9 mouse cellular contexts compared by ENCODE assay signal in genomic region chr4:43383246-43384082, GRCm38 (mm10). TPM values are rescaled to one million over a fixed set of nuclear protein-coding genes. Genes with fewer than 3 reads are reported as not detected.
A peak's percentile ranks its signal among the peaks of the same experiment; 100 is the strongest.
DNase-seq lines count a peak whose midpoint lies in the region; ATAC-seq and TF ChIP-seq lines count a peak whose summit lies in the region.
"Had no signal": no experiment of that assay in that cellular context is flagged by ENCODE, and none has a peak within 500 bp of the region (broad histone marks: within the 10 kb centered on the region; RNA-seq: fewer than 3 reads in every experiment).

No protein-coding gene starts in this region.

- H3K27ac ChIP-seq in bone marrow macrophage, adult 2 months (ENCODE audit: insufficient read depth, low read depth, low read length) = peak overlapping the region; percentile 91
- no peak overlapping the region for H3K27ac ChIP-seq in limb, embryonic 15.5 days

- H3K27me3 ChIP-seq in C2C12 (ENCODE audit: control insufficient read depth, insufficient read depth, insufficient read length) = no peaks in the 10 kb centered on the region
- peaks cover 7% of the 10 kb centered on the region; the same call in 1 of the 2 replicates for H3K27me3 ChIP-seq in limb, embryonic 15.5 days

- peak overlapping the region; percentile 91; the same call in 1 of the 2 replicates for H3K4me2 ChIP-seq in limb, embryonic 15.5 days

- DNase-seq in kidney, adult 18-20 months = peak; percentile 44
- no peak for DNase-seq in kidney, postnatal 10 days
- DNase-seq in left cerebral cortex, adult 18-20 months (ENCODE audit: low spot score in 2 of 2) = no peak
- DNase-seq in retina, embryonic 14.5 days (ENCODE audit: low spot score) = no peak
- no peak for DNase-seq in urinary bladder, postnatal 14 days (ENCODE audit: low spot score)
- DNase-seq: adrenal gland, postnatal 36 days had no signal

- H3K36me3 ChIP-seq in C2C12 (ENCODE audit: control insufficient read depth, insufficient read depth) = no peaks in the 10 kb centered on the region
- H3K36me3 ChIP-seq in limb, embryonic 15.5 days = peaks cover 1% of the 10 kb centered on the region; the same call in 1 of the 2 replicates

- peak overlapping the region; percentile 40 for H3ac ChIP-seq in C2C12 (ENCODE audit: control insufficient read depth, insufficient read length, low read depth)

- H3K9me3 ChIP-seq in limb, embryonic 15.5 days = no peaks in the 10 kb centered on the region

- H3K4me1 ChIP-seq in bone marrow macrophage, adult 2 months (ENCODE audit: control insufficient read depth, insufficient read depth, low read length) = peaks cover 12% of the 10 kb centered on the region
- peaks cover 22% of the 10 kb centered on the region for H3K4me1 ChIP-seq in limb, embryonic 15.5 days

- no peak for TF ChIP-seq CTCF in C2C12 (IDR thresholded peaks at IDR 0.05; ENCODE audit: control insufficient read depth, insufficient read depth, insufficient read length)
- no peak for TF ChIP-seq CTCF in bone marrow macrophage, adult 2 months (IDR thresholded peaks at IDR 0.05; ENCODE audit: low read depth, low read length)

- H3K79me3 ChIP-seq in C2C12 (ENCODE audit: low read depth) = peaks cover 18% of the 10 kb centered on the region

- no peak overlapping the region for H3K9ac ChIP-seq in limb, embryonic 15.5 days

- H3K79me2 ChIP-seq in C2C12 (ENCODE audit: control insufficient read depth, insufficient read depth) = peaks cover 37% of the 10 kb centered on the region

- peak overlapping the region; percentile 41 for H3K4me3 ChIP-seq in C2C12 (ENCODE audit: insufficient read depth, poor library complexity, severe bottlenecking)
- peak overlapping the region; percentile 95 for H3K4me3 ChIP-seq in bone marrow macrophage, adult 2 months (ENCODE audit: insufficient read depth, low read length)
- H3K4me3 ChIP-seq in limb, embryonic 15.5 days = 0 out of 2 replicates have a peak overlapping the region, but pooled peaks have one; percentile 1

- 55% methylated on average over 11 of the region's 11 CpGs for WGBS in limb, embryonic 15.5 days

- no peak for ATAC-seq in limb, embryonic 15.5 days (ENCODE audit: insufficient number of reproducible peaks, low FRiP score, low TSS enrichment, low read depth)

- TF ChIP-seq POLR2A in bone marrow macrophage, adult 2 months (IDR thresholded peaks at IDR 0.05; ENCODE audit: borderline replicate concordance, low read depth, low read length) = no peak

TF ChIP-seq in C2C12, 6 proteins besides CTCF, POLR2A, EP300 and RAD21:
- TF ChIP-seq CEBPB (IDR thresholded peaks at IDR 0.05; ENCODE audit: low read depth) = peak; percentile 45
- TF ChIP-seq MAX (IDR thresholded peaks at IDR 0.05) = no peak

RNA-seq across cellular contexts. Expression of gene Rusc2, which starts 1.7 kb away (rescaled TPM):
- 18.8 TPM for polyA plus RNA-seq in C2C12 (2012; fragmentation: generic; extraction: Trizol)
- polyA plus RNA-seq in bone marrow macrophage, adult 2 months (2012; ENCODE audit: insufficient read depth, insufficient read length, missing spikeins) = 40.0 and 44.3 TPM in 2 replicates
- polyA plus RNA-seq in limb, embryonic 15.5 days (2015; fragmentation: Nextera tagmentation; extraction: Ambion mirVana) = 13.9 and 18.0 TPM in 2 replicates
- total RNA-seq in left cerebral cortex, adult 18-20 months (2021) = 100 to 1,000 TPM; 128 to 146 TPM

RNA-seq across cellular contexts. Expression of gene Fam166b, which starts 45.5 kb away (rescaled TPM):
- 0.06 TPM for polyA plus RNA-seq in C2C12 (2012; fragmentation: generic; extraction: Trizol)
- not detected in 2 replicates for polyA plus RNA-seq in bone marrow macrophage, adult 2 months (2012; ENCODE audit: insufficient read depth, insufficient read length, missing spikeins)
- 0.15 and 0.17 TPM in 2 replicates for polyA plus RNA-seq in limb, embryonic 15.5 days (2015; fragmentation: Nextera tagmentation; extraction: Ambion mirVana)
- total RNA-seq in left cerebral cortex, adult 18-20 months (2021) = 1 to 10 TPM in 1 of 2 experiments, under 1 TPM in 1; 0.82 to 1.2 TPM

RNA-seq across cellular contexts. Expression of gene Tesk1, which starts 58.3 kb away (rescaled TPM):
- polyA plus RNA-seq in C2C12 (2012; fragmentation: generic; extraction: Trizol) = 28.9 TPM
- polyA plus RNA-seq in bone marrow macrophage, adult 2 months (2012; ENCODE audit: insufficient read depth, insufficient read length, missing spikeins) = 47.2 and 51.5 TPM in 2 replicates
- 4.8 and 7.7 TPM in 2 replicates for polyA plus RNA-seq in limb, embryonic 15.5 days (2015; fragmentation: Nextera tagmentation; extraction: Ambion mirVana)
- total RNA-seq in left cerebral cortex, adult 18-20 months (2021) = 10 to 100 TPM; 90.6 to 96.5 TPM

Comparison
In these comparisons a context has a peak if more than half of its experiments do, and no peak if none do; other contexts are left out.
1. H3K4me3 ChIP-seq: peak in every context shown above with its lines; median percentile 95 in bone marrow macrophage, adult 2 months; 41 in C2C12; 1 in limb, embryonic 15.5 days.